Mouse (Mus musculus) kidney, adult 2 months (tissue): ENCODE data around the gene Timm8a1.
"Not testable (repeated sequence)": the region's sequence is repeated elsewhere in the genome, so short reads cannot be mapped to it uniquely, and the experiment has no call there.

ENCODE experiments used
- CTCF ChIP-seq: fragments of 200-500 bp; conservative IDR thresholded peaks from 2 replicates; pipeline ENCODE4 v1.5.1; 2011; ENCODE audit warnings: low read depth, mild to moderate bottlenecking, control low read depth, low read length, moderate library complexity, mixed read lengths; ENCODE audit not compliant: insufficient read depth, insufficient read length
- POLR2A ChIP-seq: fragments of 200-500 bp; IDR thresholded peaks from one replicate; pipeline ENCODE4 v1.6.1; 2011; ENCODE audit warnings: low read depth, low read length, control low read depth

DNA sequence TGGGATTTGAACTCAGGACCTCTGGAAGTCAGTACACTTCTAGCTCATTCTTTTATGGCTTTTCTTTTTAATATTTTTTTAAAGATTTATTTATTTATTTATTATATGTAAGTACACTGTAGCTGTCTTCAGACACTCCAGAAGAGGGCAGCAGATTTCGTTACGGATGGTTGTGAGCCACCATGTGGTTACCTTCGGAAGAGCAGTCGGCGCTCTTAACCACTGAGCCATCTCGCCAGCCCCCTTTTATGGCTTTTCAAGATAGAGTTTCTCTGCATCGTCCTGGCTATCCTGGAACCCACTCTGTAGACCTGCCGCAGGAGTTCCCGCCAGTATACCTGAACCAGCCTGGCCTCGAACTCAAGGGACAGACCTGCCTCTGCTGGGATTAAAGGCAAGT lies 1.9 kb downstream of the Timm8a1 start:
- not testable (repeated sequence) for TF ChIP-seq CTCF, POLR2A
